Mouse (Mus musculus): ENCODE data around the gene Zcchc24. TPM values are rescaled to one million over a fixed set of nuclear protein-coding genes. Genes with fewer than 3 reads are reported as not detected.

Gene Zcchc24
- total and polyA plus RNA-seq, 2 experiments: 27.3 to 53.0 TPM

DNA sequence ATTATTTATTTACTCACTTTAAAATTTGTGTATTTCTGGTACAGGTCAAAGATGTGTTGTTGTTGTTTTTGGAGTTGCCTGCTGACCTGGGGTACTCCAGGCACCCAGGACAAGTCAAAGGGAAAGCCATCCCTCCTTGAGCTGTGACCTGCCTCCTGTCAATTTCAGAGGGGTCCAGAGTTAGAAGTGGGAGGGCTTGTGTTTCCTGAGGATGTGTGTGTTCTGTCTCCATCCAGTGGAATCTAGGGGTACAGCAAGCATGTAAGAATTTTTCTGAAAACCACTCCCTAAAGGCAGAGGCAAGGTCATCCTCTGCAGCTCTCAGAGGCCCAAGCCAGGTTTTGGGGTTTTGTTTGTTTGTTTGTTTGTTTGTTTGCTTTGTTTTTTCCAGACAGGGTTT lies 66.9 kb downstream of the Zcchc24 start:
- H3K79me2 ChIP-seq (ENCODE audit: control insufficient read depth, insufficient read depth, low read length): no peaks in the 10 kb centered on the region
- DNase-seq (ENCODE audit: extremely low read depth, low read depth, low spot score): no peak
- no peak overlapping the region for H3K4me3 ChIP-seq (ENCODE audit: insufficient read depth, low read depth, low read length)
- no peaks in the 10 kb centered on the region for H3K4me1 ChIP-seq (ENCODE audit: control insufficient read depth, insufficient read depth, low read length)
- peaks cover 3% of the 10 kb centered on the region; the same call in 1 of the 2 replicates for H3K36me3 ChIP-seq (ENCODE audit: control insufficient read depth, insufficient read depth, low read length)
- H3K9ac ChIP-seq (ENCODE audit: low read depth, low read length): no peak overlapping the region
- TF ChIP-seq CTCF (IDR thresholded peaks at IDR 0.05; ENCODE audit: low read depth, low read length) (peak; percentile 45), POLR2A (IDR thresholded peaks at IDR 0.05; ENCODE audit: extremely low read depth, insufficient read depth, low read length) (no peak)
- no peak overlapping the region for H3K27ac ChIP-seq (replicated peaks; ENCODE audit: insufficient read depth, low read depth, low read length)
- H3K27me3 ChIP-seq (ENCODE audit: control insufficient read depth, insufficient read depth, low read length): no peaks in the 10 kb centered on the region

DNA sequence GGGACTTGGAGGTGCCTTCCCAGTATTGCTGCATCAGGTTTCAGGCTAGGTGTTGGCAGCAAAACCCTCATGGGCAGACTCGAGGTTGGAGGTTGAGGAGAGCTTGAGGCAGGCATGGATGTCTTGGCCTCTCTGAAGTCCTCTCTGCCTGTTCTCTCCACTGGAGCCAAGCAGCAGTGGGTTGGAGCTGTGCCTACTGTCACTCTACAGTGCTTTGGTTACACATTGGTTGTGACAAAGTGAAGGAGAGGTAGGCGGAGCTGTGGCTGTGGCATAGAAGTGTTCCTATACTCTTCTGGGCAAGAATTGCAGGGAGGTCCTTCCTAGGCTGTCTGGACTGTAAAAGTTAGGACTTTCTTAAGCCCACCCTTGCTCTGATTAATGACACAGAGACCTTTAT lies 72.5 kb downstream of the Zcchc24 start:
- TF ChIP-seq POLR2A (IDR thresholded peaks at IDR 0.05; ENCODE audit: extremely low read depth, insufficient read depth, low read length) (no peak), CTCF (IDR thresholded peaks at IDR 0.05; ENCODE audit: low read depth, low read length) (no peak)
- no peak overlapping the region for H3K9ac ChIP-seq (ENCODE audit: low read depth, low read length)
- DNase-seq (ENCODE audit: extremely low read depth, low read depth, low spot score): no peak
- H3K27me3 ChIP-seq (ENCODE audit: control insufficient read depth, insufficient read depth, low read length): no peaks in the 10 kb centered on the region
- H3K79me2 ChIP-seq (ENCODE audit: control insufficient read depth, insufficient read depth, low read length): 0 out of 2 replicates have a peak, but pooled peaks cover 6% of the 10 kb centered on the region
- 79% methylated on average over 2 of the region's 2 CpGs for WGBS
- H3K4me3 ChIP-seq (ENCODE audit: insufficient read depth, low read depth, low read length): no peak overlapping the region
- peaks cover 16% of the 10 kb centered on the region for H3K4me1 ChIP-seq (ENCODE audit: control insufficient read depth, insufficient read depth, low read length)
- peaks cover 3% of the 10 kb centered on the region; the same call in 1 of the 2 replicates for H3K36me3 ChIP-seq (ENCODE audit: control insufficient read depth, insufficient read depth, low read length)
- no peak overlapping the region for H3K27ac ChIP-seq (replicated peaks; ENCODE audit: insufficient read depth, low read depth, low read length)

DNA sequence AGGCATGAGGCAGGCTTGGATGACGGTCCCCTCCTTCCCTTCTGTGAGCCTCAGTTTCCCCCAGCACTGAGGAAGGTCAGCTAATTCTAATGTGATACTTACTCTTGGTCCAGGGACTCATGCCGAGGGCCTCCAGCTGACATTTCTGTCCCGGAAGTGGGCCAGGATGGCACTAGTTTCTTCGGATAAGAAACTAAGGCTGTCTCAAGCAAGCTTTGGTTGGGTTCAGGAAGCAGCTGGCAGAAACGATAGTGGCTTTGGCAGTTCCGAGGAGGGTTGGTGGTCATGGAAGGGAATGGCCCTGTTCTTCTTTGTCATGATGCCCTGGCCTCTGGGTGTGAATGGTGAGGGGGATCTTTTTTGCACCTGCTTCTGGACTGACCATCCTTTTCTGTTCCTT lies 73.8 kb downstream of the Zcchc24 start:
- no peak for DNase-seq (ENCODE audit: extremely low read depth, low read depth, low spot score)
- TF ChIP-seq POLR2A (IDR thresholded peaks at IDR 0.05; ENCODE audit: extremely low read depth, insufficient read depth, low read length) (no peak), CTCF (IDR thresholded peaks at IDR 0.05; ENCODE audit: low read depth, low read length) (no peak)
- Histone ChIP-seq H3K4me1 (ENCODE audit: control insufficient read depth, insufficient read depth, low read length) (peaks cover 16% of the 10 kb centered on the region), H3K4me3 (ENCODE audit: insufficient read depth, low read depth, low read length) (no peak overlapping the region), H3K9ac (ENCODE audit: low read depth, low read length) (peak overlapping the region; percentile 81), H3K79me2 (ENCODE audit: control insufficient read depth, insufficient read depth, low read length) (0 out of 2 replicates have a peak, but pooled peaks cover 6% of the 10 kb centered on the region), H3K36me3 (ENCODE audit: control insufficient read depth, insufficient read depth, low read length) (peaks cover 3% of the 10 kb centered on the region; the same call in 1 of the 2 replicates), H3K27me3 (ENCODE audit: control insufficient read depth, insufficient read depth, low read length) (no peaks in the 10 kb centered on the region), H3K27ac (replicated peaks; ENCODE audit: insufficient read depth, low read depth, low read length) (no peak overlapping the region)
- WGBS: 54% methylated on average over 6 of the region's 6 CpGs

DNA sequence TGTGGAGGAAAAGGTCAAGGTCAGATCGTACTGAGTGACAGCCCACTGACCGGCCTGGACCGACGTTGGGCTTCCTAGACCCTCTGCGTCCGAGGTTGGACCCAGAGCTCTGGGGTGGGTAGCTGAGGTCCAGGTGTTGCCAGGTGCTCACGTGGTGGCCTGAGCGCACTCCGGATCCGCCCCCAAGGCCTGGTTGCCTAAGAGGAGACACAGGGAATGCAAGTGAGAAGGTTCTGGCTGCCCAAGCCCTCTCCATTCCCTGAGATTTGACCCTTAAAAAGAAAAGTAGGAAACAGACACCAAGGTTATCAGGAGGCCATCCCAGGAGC lies 74.3 kb downstream of the Zcchc24 start:
- Histone ChIP-seq H3K36me3 (ENCODE audit: control insufficient read depth, insufficient read depth, low read length) (peaks cover 3% of the 10 kb centered on the region; the same call in 1 of the 2 replicates), H3K9ac (ENCODE audit: low read depth, low read length) (peak overlapping the region; percentile 81), H3K27ac (replicated peaks; ENCODE audit: insufficient read depth, low read depth, low read length) (peak overlapping the region; percentile 74), H3K4me3 (ENCODE audit: insufficient read depth, low read depth, low read length) (peak overlapping the region; percentile 81), H3K27me3 (ENCODE audit: control insufficient read depth, insufficient read depth, low read length) (no peaks in the 10 kb centered on the region), H3K79me2 (ENCODE audit: control insufficient read depth, insufficient read depth, low read length) (0 out of 2 replicates have a peak, but pooled peaks cover 6% of the 10 kb centered on the region), H3K4me1 (ENCODE audit: control insufficient read depth, insufficient read depth, low read length) (peaks cover 16% of the 10 kb centered on the region)
- TF ChIP-seq POLR2A (IDR thresholded peaks at IDR 0.05; ENCODE audit: extremely low read depth, insufficient read depth, low read length) (no peak), CTCF (IDR thresholded peaks at IDR 0.05; ENCODE audit: low read depth, low read length) (no peak)
- 0% methylated on average over 10 of the region's 10 CpGs for WGBS
- peak; percentile 62 for DNase-seq (ENCODE audit: extremely low read depth, low read depth, low spot score)

DNA sequence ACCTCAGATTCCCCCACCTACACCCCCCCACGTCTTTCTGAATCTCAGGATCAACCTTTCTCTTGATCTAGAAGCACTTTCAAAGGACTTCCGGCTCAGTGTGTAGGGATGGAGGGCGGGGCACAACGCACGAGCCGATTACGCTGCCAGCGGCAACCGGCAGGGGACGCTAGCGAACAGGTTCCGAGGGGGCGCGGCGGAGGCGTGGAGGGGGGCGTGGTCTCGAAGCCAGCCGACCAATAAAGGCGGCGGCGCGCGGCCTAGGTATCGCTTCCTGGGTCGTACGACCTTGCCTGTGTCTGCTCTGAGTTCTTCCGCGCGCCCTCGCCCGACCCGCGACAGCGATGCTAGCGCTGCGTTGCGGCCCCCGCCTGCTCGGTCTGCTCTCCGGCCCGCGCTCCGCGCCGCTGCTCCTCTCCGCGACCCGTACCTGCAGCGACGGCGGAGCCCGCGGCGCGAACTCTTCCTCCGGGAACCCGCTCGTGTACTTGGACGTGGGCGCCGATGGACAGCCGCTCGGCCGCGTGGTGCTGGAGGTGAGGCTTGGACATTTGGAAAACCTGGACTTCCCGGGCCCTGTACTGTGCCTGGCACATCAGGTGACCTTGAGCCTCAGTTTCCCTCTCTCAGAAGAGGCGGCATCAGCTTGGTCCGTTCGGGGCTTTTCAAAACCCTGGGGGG lies 74.8 kb downstream of the Zcchc24 start, which contains the start of gene Ppif:
Ppif (plus strand) TSS at position 267 of the 681 bp plus-strand sequence.
- 0 out of 2 replicates have a peak, but pooled peaks cover 1% of the 10 kb centered on the region for H3K36me3 ChIP-seq (ENCODE audit: control insufficient read depth, insufficient read depth, low read length)
- no peaks in the 10 kb centered on the region for H3K27me3 ChIP-seq (ENCODE audit: control insufficient read depth, insufficient read depth, low read length)
- peak within 1 kb of the TSS; percentile 81 for H3K9ac ChIP-seq (ENCODE audit: low read depth, low read length)
- H3K4me3 ChIP-seq (ENCODE audit: insufficient read depth, low read depth, low read length): peak within 1 kb of the TSS; percentile 81
- H3K79me2 ChIP-seq (ENCODE audit: control insufficient read depth, insufficient read depth, low read length): 0 out of 2 replicates have a peak, but pooled peaks cover 6% of the 10 kb centered on the region
- peaks cover 16% of the 10 kb centered on the region for H3K4me1 ChIP-seq (ENCODE audit: control insufficient read depth, insufficient read depth, low read length)
- peak; percentile 95 for TF ChIP-seq CTCF (IDR thresholded peaks at IDR 0.05; ENCODE audit: low read depth, low read length)
- TF ChIP-seq POLR2A (IDR thresholded peaks at IDR 0.05; ENCODE audit: extremely low read depth, insufficient read depth, low read length): peak; percentile 74
- peak; percentile 71 for DNase-seq (ENCODE audit: extremely low read depth, low read depth, low spot score)
- H3K27ac ChIP-seq (replicated peaks; ENCODE audit: insufficient read depth, low read depth, low read length): peak within 1 kb of the TSS; percentile 74
- under 1% methylated on average over 70 of the region's 70 CpGs for WGBS
